Mouse (Mus musculus) ES-Bruce4 (cell line): Measurements from ENCODE around the gene Fam243.

ENCODE experiments used
- CTCF ChIP-seq: IDR thresholded peaks from one replicate; pipeline ENCODE4 v1.8.1; 2011; ENCODE audit warnings: low read depth, low read length
- EP300 ChIP-seq: IDR thresholded peaks from 2 replicates; pipeline ENCODE4 v1.6.1; 2011; ENCODE audit warnings: low read depth, low read length; ENCODE audit not compliant: insufficient read depth

DNA sequence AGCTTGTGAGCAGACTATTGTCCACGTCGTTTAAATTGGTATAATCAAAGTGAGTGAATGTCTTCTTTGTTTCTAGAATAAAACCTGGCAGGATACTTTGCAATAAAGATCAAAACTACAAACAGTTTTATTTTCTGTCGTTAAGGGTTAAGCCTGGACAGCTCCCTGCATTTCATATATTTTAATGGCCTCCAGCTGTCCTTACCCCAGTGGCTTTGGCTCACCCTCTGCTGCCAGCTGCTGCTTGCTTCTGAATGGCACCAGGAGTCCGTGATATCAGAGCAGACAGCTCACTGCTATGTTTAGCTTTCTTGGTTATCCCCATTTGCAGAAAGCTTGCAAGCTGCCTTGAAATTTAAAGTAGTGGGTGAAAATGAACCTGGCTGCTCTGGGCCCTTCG is 19.3 kb downstream of the Fam243 start:
- TF ChIP-seq EP300 (no peak), CTCF (no peak)
